Mouse (Mus musculus) liver, embryonic 14.5 days (tissue): ENCODE data around the gene Sel1l3. TPM values are rescaled to one million over a fixed set of nuclear protein-coding genes. Genes with fewer than 3 reads are reported as not detected.

ENCODE experiments used
- ATAC-seq: fragments of 200-750 bp; cut with Nextera tagmentation; 2 replicates; pipeline ENCODE4 v1.8.0; 2017; ENCODE audit warnings: moderate number of reproducible peaks, mild to moderate bottlenecking, moderate library complexity; ENCODE audit not compliant: insufficient read depth
- DNase-seq, 3 experiments: peaks; one replicate each; pipeline ENCODE4 v3.0.0-alpha.2; 2012 to 2013; ENCODE audit warnings: low read depth in 3 of 3, low spot score in 3 of 3
- H3K27ac ChIP-seq: fragments of 300-500 bp; sonication (generic); 2 replicates; pipeline ENCODE4 v1.5.1; 2014; ENCODE audit warnings: moderate library complexity, mild to moderate bottlenecking, control low read depth, inconsistent platforms
- H3K27me3 ChIP-seq: fragments of 300-500 bp; sonication (generic); 2 replicates; pipeline ENCODE4 v1.6.1; 2014; ENCODE audit warnings: mild to moderate bottlenecking, low read length, moderate library complexity; ENCODE audit not compliant: control insufficient read depth, insufficient read depth
- H3K36me3 ChIP-seq: fragments of 300-500 bp; sonication (generic); replicated peaks from 2 replicates; pipeline ENCODE4 v1.6.1; 2014; ENCODE audit warnings: low read depth; ENCODE audit not compliant: control insufficient read depth, insufficient read depth
- H3K4me1 ChIP-seq, 2 experiments: fragments of 200-500 bp in 1 of 2; fragments of 300-500 bp in 1 of 2; sonication (generic) in 1 of 2; replicated peaks; 2 replicates each; pipeline ENCODE4 v1.6.1; 2012 to 2014; ENCODE audit warnings: antibody characterized with exemption in 1 of 2, inconsistent platforms in 1 of 2, low read length in 1 of 2; ENCODE audit not compliant: control insufficient read depth in 2 of 2, insufficient read depth in 2 of 2
- H3K4me2 ChIP-seq: fragments of 300-500 bp; sonication (generic); 2 replicates; pipeline ENCODE4 v1.6.1; 2014; ENCODE audit warnings: low read depth, mild to moderate bottlenecking, control low read depth, moderate library complexity
- H3K4me3 ChIP-seq, 2 experiments: fragments of 200-500 bp in 1 of 2; fragments of 300-500 bp in 1 of 2; sonication (generic) in 1 of 2; 2 replicates each; pipeline ENCODE4 v1.5.1; 2012 to 2014; ENCODE audit warnings: low read depth in 2 of 2, low read length in 2 of 2, mild to moderate bottlenecking in 2 of 2, control low read depth in 1 of 2, inconsistent platforms in 1 of 2, moderate library complexity in 1 of 2; ENCODE audit not compliant: insufficient read depth in 1 of 2
- H3K9ac ChIP-seq: fragments of 300-500 bp; sonication (generic); replicated peaks from 2 replicates; pipeline ENCODE4 v1.6.1; 2014; ENCODE audit warnings: mild to moderate bottlenecking, control low read depth, moderate library complexity
- H3K9me3 ChIP-seq: fragments of 300-500 bp; sonication (generic); 2 replicates; pipeline ENCODE4 v1.6.1; 2016; ENCODE audit warnings: low read length, mixed read lengths; ENCODE audit not compliant: control insufficient read depth
- CTCF ChIP-seq: IDR thresholded peaks from 2 replicates; pipeline ENCODE4 v1.5.1; 2016; ENCODE audit warnings: antibody characterized with exemption, low read depth, control low read depth
- EP300 ChIP-seq: IDR thresholded peaks from 2 replicates; pipeline ENCODE4 v1.6.1; 2016; ENCODE audit warnings: antibody characterized with exemption, low read depth
- WGBS: fragments of 180-500 bp; shearing (Covaris S2); extraction: QIAGEN DNeasy Blood & Tissue Kit; methylation state at CpG from one replicate; pipeline ENCODE4 v1.1.7; 2014; ENCODE audit not compliant: insufficient replicate concordance; 5-methylcytosine and 5-hydroxymethylcytosine counted together
- polyA plus RNA-seq, 2 experiments: library from polyadenylated mRNA; depleted of rRNA in 1 of 2; stranded (reverse) in 1 of 2; unstranded in 1 of 2; fragments of >200 nt; fragmentation: Nextera tagmentation in 1 of 2; extraction: Ambion mirVana in 1 of 2; gene quantifications; 2 replicates each; pipeline versions ENCODE4 v1.2.1 to v1.2.3; 2012 to 2014

Gene Sel1l3
- polyA plus RNA-seq, 2 experiments, result 0.03 to 0.10 TPM

DNA sequence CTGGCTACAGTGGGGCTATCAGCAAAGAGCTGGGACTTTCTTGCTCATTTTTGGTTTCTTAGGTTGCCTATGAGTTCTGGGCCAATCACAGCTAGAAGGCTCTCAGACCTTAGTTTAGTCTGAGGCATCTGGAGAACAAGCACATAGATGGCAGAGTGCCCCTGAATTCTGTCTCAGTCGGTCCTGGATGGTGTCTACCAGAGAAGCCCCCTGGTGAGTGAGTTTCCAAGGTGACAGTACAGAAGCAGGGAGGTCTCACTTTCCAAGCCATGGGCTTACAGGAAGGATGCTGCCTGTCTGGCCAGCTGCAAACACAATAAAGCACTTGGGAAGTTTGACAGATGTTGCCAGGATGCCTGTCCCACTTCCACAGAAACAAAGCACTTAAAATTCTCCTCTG, 1.1 kb upstream of the Sel1l3 start:
- Histone ChIP-seq H3K9me3 (no peaks in the 10 kb centered on the region), H3K4me2 (no peak overlapping the region), H3K9ac (no peak overlapping the region), H3K4me1 (no peaks in the 10 kb centered on the region), H3K27me3 (peaks cover 39% of the 10 kb centered on the region), H3K27ac (no peak overlapping the region), H3K4me3 (no peak overlapping the region), H3K36me3 (no peaks in the 10 kb centered on the region)
- ATAC-seq (no peak), DNase-seq (no peak)
- WGBS, result 0% methylated on average over 1 of the region's 1 CpGs
- TF ChIP-seq CTCF (no peak), EP300 (no peak)

GRCm38 (mm10) chr5:53214362-53214761, 635 bp upstream of the Sel1l3 start:
- no peaks in the 10 kb centered on the region for H3K36me3 ChIP-seq
- H3K4me3 ChIP-seq, result no peak overlapping the region
- 8% methylated on average over 5 of the region's 5 CpGs for WGBS
- H3K4me1 ChIP-seq, result no peaks in the 10 kb centered on the region
- H3K4me2 ChIP-seq, result no peak overlapping the region
- no peak overlapping the region for H3K9ac ChIP-seq
- TF ChIP-seq EP300, result no peak
- TF ChIP-seq CTCF, result no peak
- DNase-seq (no peak), ATAC-seq (no peak)
- no peak overlapping the region for H3K27ac ChIP-seq
- H3K9me3 ChIP-seq, result no peaks in the 10 kb centered on the region
- peaks cover 39% of the 10 kb centered on the region for H3K27me3 ChIP-seq

DNA sequence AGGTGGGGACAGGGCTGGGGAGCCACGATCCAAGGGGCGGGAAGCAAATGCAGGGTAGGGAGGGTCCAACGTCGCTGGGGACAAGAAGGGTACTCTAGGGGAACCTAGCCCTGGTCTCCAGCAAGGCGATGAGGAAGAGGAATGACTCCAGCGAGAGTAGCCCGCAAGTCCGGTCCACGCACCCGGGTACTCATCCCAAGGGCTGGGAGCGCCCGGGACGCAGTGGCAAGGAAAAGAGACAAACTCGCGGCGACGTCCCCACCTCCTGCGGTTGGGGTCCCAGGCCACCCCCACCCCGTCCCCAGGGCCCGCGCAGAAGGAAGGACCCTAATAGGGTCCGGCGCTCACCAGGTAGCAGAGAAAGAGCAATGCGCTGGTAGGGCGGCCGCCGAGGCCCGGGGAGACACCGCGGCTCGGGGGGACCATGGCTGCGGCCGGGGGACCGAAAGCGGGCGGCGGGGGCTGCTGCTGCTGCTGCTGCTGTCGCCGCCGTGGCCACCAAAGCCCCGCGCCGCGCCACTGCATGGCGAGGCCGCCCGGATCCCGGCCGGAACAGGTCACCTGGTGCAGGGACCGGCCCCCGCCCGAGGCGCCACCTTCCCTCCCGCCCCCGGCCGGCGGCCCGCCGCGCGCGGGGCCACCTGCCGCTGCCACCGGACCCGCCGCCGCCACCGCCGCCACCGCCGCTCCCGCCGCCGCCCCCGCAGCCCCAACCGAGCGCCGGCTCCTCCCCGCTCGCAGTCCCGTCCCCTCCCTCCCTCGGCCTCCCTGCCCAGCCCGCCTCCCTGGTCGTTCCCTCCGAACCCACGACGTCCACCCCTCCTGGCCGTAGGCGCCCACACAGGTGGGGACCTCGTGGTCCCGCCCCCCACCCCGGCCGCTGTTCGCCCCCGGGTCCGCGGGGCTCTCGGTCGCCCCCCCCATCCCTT, 681 bp downstream of the Sel1l3 start:
- Histone ChIP-seq H3K4me1 (no peaks in the 10 kb centered on the region), H3K36me3 (no peaks in the 10 kb centered on the region), H3K27ac (no peak overlapping the region), H3K4me3 (peak overlapping the region in 1 of 2 experiments; percentile 47; a peak in 2 of 4 replicates), H3K9me3 (no peaks in the 10 kb centered on the region), H3K9ac (no peak overlapping the region), H3K4me2 (peak overlapping the region; percentile 53), H3K27me3 (peaks cover 39% of the 10 kb centered on the region)
- DNase-seq, result no peak
- ATAC-seq, result no peak
- TF ChIP-seq CTCF, result no peak
- no peak for TF ChIP-seq EP300
- 2% methylated on average over 63 of the region's 99 CpGs for WGBS

DNA sequence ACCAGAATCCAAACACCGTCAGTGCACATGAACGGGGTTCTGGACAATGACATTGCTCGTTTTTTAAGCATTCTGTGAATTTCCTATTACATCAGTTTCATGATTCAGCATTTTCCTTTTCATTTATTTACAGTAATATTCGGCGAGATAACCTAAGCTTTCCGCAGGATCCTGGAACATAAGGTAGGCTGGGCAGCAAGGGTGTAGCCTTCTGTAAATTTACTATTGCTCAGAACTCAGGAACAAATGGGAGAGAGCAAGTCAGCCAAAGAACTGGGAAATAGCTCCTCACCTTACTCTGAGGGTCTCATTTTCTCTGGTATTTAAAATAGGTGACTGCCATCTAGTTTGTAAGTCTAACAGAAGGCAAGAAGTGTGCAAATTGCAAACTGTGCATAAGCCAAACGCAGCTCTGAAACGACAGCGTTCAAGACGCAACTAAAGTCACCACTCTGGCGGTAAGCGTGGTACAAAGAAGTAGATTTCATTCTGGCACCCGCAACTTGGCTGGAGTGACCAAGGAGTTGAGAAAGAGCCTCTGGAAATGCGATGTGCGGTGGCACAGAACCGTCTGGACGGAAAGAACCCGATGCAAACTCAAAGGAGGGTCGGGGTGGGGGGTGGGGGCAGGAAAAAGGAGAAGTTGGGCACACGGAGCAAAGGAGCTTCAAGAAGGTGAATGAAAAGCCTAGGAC, 1.5 kb downstream of the Sel1l3 start:
- no peak for DNase-seq
- H3K4me3 ChIP-seq, result peak overlapping the region in 1 of 2 experiments; percentile 47; a peak in 1 of 4 replicates

DNA sequence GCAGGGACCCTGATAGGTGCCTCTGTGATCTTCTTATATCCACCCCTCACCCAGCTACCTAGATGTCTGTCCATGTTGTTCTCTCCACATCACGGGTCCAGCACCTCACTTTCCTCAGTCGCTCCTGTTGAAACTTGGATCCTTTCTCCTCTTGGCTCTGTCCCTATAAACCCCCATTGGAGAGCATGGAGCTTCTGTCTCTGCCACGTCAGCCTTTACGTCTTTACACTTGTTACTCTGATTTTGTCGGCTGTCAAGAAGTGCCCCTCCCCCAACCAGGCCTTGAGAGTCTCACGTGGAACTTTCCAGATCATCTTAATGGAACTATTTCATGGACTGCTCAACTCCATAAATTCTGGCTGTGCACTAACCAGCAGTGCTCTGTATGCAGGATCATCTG, 2.5 kb downstream of the Sel1l3 start:
- 51% methylated on average over 6 of the region's 6 CpGs for WGBS
- ATAC-seq, result no peak
- H3K27me3 ChIP-seq, result peaks cover 39% of the 10 kb centered on the region

More for the DNA sequence above, 1.5 kb downstream of the Sel1l3 start:
- no peak for ATAC-seq
- Histone ChIP-seq H3K9ac (no peak overlapping the region), H3K9me3 (no peaks in the 10 kb centered on the region), H3K4me1 (no peaks in the 10 kb centered on the region), H3K27me3 (peaks cover 39% of the 10 kb centered on the region), H3K36me3 (no peaks in the 10 kb centered on the region), H3K27ac (no peak overlapping the region), H3K4me2 (peak overlapping the region; percentile 53)
- 13% methylated on average over 20 of the region's 20 CpGs for WGBS
- TF ChIP-seq EP300, result no peak
- TF ChIP-seq CTCF, result no peak

More for the DNA sequence above, 2.5 kb downstream of the Sel1l3 start:
- no peaks in the 10 kb centered on the region for H3K9me3 ChIP-seq
- H3K36me3 ChIP-seq, result no peaks in the 10 kb centered on the region
- no peak overlapping the region for H3K4me3 ChIP-seq
- no peak overlapping the region for H3K9ac ChIP-seq
- TF ChIP-seq CTCF (no peak), EP300 (no peak)
- H3K4me2 ChIP-seq, result no peak overlapping the region
- no peak overlapping the region for H3K27ac ChIP-seq
- no peak for DNase-seq
- no peaks in the 10 kb centered on the region for H3K4me1 ChIP-seq
